Mouse (Mus musculus): ENCODE measurements around the gene Btd. TPM values are rescaled to one million over a fixed set of nuclear protein-coding genes. Genes with fewer than 3 reads are reported as not detected.

The Btd gene
- total and polyA plus RNA-seq, 2 experiments: 42.3 to 103 TPM

- Histone ChIP-seq H3K27ac (replicated peaks; ENCODE audit: insufficient read depth, low read depth, low read length) (no peak overlapping the region), H3K4me1 (ENCODE audit: control insufficient read depth, insufficient read depth, low read length) (peaks cover 10% of the 10 kb centered on the region), H3K27me3 (ENCODE audit: control insufficient read depth, insufficient read depth, low read length) (no peaks in the 10 kb centered on the region), H3K79me2 (ENCODE audit: control insufficient read depth, insufficient read depth, low read length) (no peaks in the 10 kb centered on the region), H3K9ac (ENCODE audit: low read depth, low read length) (no peak overlapping the region), H3K4me3 (ENCODE audit: insufficient read depth, low read depth, low read length) (no peak overlapping the region), H3K36me3 (ENCODE audit: control insufficient read depth, insufficient read depth, low read length) (no peaks in the 10 kb centered on the region; the same call in 1 of the 2 replicates)
- no peak for TF ChIP-seq CTCF (IDR thresholded peaks at IDR 0.05; ENCODE audit: low read depth, low read length)
- TF ChIP-seq POLR2A (IDR thresholded peaks at IDR 0.05; ENCODE audit: extremely low read depth, insufficient read depth, low read length): no peak
- no peak for DNase-seq (ENCODE audit: extremely low read depth, low read depth, low spot score)
- WGBS: 96% methylated on average over 13 of the region's 13 CpGs
Measured at GRCm38 (mm10) chr14:31668326-31668725, 27.5 kb downstream of the Btd start.

GRCm38 (mm10) chr14:31669161-31669611 is 28.4 kb downstream of the Btd start:
- Histone ChIP-seq H3K79me2 (ENCODE audit: control insufficient read depth, insufficient read depth, low read length) (no peaks in the 10 kb centered on the region), H3K9ac (ENCODE audit: low read depth, low read length) (no peak overlapping the region), H3K4me3 (ENCODE audit: insufficient read depth, low read depth, low read length) (0 out of 2 replicates have a peak overlapping the region, but pooled peaks have one; percentile 25), H3K4me1 (ENCODE audit: control insufficient read depth, insufficient read depth, low read length) (peaks cover 10% of the 10 kb centered on the region), H3K27ac (replicated peaks; ENCODE audit: insufficient read depth, low read depth, low read length) (peak overlapping the region; percentile 59), H3K36me3 (ENCODE audit: control insufficient read depth, insufficient read depth, low read length) (no peaks in the 10 kb centered on the region; the same call in 1 of the 2 replicates), H3K27me3 (ENCODE audit: control insufficient read depth, insufficient read depth, low read length) (no peaks in the 10 kb centered on the region)
- WGBS: 51% methylated on average over 13 of the region's 13 CpGs
- no peak for TF ChIP-seq POLR2A (IDR thresholded peaks at IDR 0.05; ENCODE audit: extremely low read depth, insufficient read depth, low read length)
- DNase-seq (ENCODE audit: extremely low read depth, low read depth, low spot score): peak; percentile 49

GRCm38 (mm10) chr14:31669642-31670490 is 29.0 kb downstream of the Btd start:
- Histone ChIP-seq H3K9ac (ENCODE audit: low read depth, low read length) (no peak overlapping the region), H3K27ac (replicated peaks; ENCODE audit: insufficient read depth, low read depth, low read length) (peak overlapping the region; percentile 59), H3K4me3 (ENCODE audit: insufficient read depth, low read depth, low read length) (no peak overlapping the region), H3K36me3 (ENCODE audit: control insufficient read depth, insufficient read depth, low read length) (no peaks in the 10 kb centered on the region; the same call in 1 of the 2 replicates), H3K27me3 (ENCODE audit: control insufficient read depth, insufficient read depth, low read length) (no peaks in the 10 kb centered on the region), H3K4me1 (ENCODE audit: control insufficient read depth, insufficient read depth, low read length) (peaks cover 10% of the 10 kb centered on the region), H3K79me2 (ENCODE audit: control insufficient read depth, insufficient read depth, low read length) (no peaks in the 10 kb centered on the region)
- DNase-seq (ENCODE audit: extremely low read depth, low read depth, low spot score): peak; percentile 64
- WGBS: 35% methylated on average over 15 of the region's 15 CpGs
- TF ChIP-seq CTCF (IDR thresholded peaks at IDR 0.05; ENCODE audit: low read depth, low read length) (no peak), POLR2A (IDR thresholded peaks at IDR 0.05; ENCODE audit: extremely low read depth, insufficient read depth, low read length) (no peak)

- Histone ChIP-seq H3K4me3 (ENCODE audit: insufficient read depth, low read depth, low read length) (no peak overlapping the region), H3K36me3 (ENCODE audit: control insufficient read depth, insufficient read depth, low read length) (no peaks in the 10 kb centered on the region), H3K79me2 (ENCODE audit: control insufficient read depth, insufficient read depth, low read length) (no peaks in the 10 kb centered on the region), H3K27ac (replicated peaks; ENCODE audit: insufficient read depth, low read depth, low read length) (no peak overlapping the region), H3K27me3 (ENCODE audit: control insufficient read depth, insufficient read depth, low read length) (no peaks in the 10 kb centered on the region), H3K9ac (ENCODE audit: low read depth, low read length) (no peak overlapping the region), H3K4me1 (ENCODE audit: control insufficient read depth, insufficient read depth, low read length) (peaks cover 10% of the 10 kb centered on the region)
- no peak for DNase-seq (ENCODE audit: extremely low read depth, low read depth, low spot score)
- WGBS: 83% methylated on average over 10 of the region's 10 CpGs
- TF ChIP-seq CTCF (IDR thresholded peaks at IDR 0.05; ENCODE audit: low read depth, low read length) (no peak), POLR2A (IDR thresholded peaks at IDR 0.05; ENCODE audit: extremely low read depth, insufficient read depth, low read length) (no peak)
Measured at GRCm38 (mm10) chr14:31671635-31672320, 30.9 kb downstream of the Btd start.

- peaks cover 2% of the 10 kb centered on the region; the same call in 1 of the 2 replicates for H3K4me1 ChIP-seq (ENCODE audit: control insufficient read depth, insufficient read depth, low read length)
- H3K27me3 ChIP-seq (ENCODE audit: control insufficient read depth, insufficient read depth, low read length): no peaks in the 10 kb centered on the region
- H3K79me2 ChIP-seq (ENCODE audit: control insufficient read depth, insufficient read depth, low read length): no peaks in the 10 kb centered on the region
- H3K27ac ChIP-seq (replicated peaks; ENCODE audit: insufficient read depth, low read depth, low read length): no peak overlapping the region
- 94% methylated on average over 3 of the region's 3 CpGs for WGBS
- no peak overlapping the region for H3K9ac ChIP-seq (ENCODE audit: low read depth, low read length)
- no peak for TF ChIP-seq POLR2A (IDR thresholded peaks at IDR 0.05; ENCODE audit: extremely low read depth, insufficient read depth, low read length)
- no peak for TF ChIP-seq CTCF (IDR thresholded peaks at IDR 0.05; ENCODE audit: low read depth, low read length)
- no peaks in the 10 kb centered on the region for H3K36me3 ChIP-seq (ENCODE audit: control insufficient read depth, insufficient read depth, low read length)
- no peak for DNase-seq (ENCODE audit: extremely low read depth, low read depth, low spot score)
- no peak overlapping the region for H3K4me3 ChIP-seq (ENCODE audit: insufficient read depth, low read depth, low read length)
Measured at GRCm38 (mm10) chr14:31680656-31681055, 39.8 kb downstream of the Btd start.
